Mouse (Mus musculus) embryonic facial prominence, embryonic 15.5 days (tissue): Measurements from ENCODE around the gene Utp11. TPM values are rescaled to one million over a fixed set of nuclear protein-coding genes. Genes with fewer than 3 reads are reported as not detected.
A peak's percentile ranks its signal among the peaks of the same experiment; 100 is the strongest.

Source experiments
- ATAC-seq: fragments of 200-750 bp; cut with Nextera tagmentation; 2 replicates; pipeline ENCODE4 v1.8.0; 2017; ENCODE audit warnings: low read depth, moderate TSS enrichment; ENCODE audit not compliant: insufficient number of reproducible peaks, low FRiP score, low TSS enrichment
- H3K27ac ChIP-seq: fragments of 300-500 bp; sonication (generic); replicated peaks from 2 replicates; pipeline ENCODE4 v1.5.1; 2015; ENCODE audit warnings: mild to moderate bottlenecking, inconsistent platforms
- H3K27me3 ChIP-seq: fragments of 300-500 bp; sonication (generic); 2 replicates; pipeline ENCODE4 v1.6.1; 2015; ENCODE audit warnings: inconsistent platforms
- H3K36me3 ChIP-seq: fragments of 300-500 bp; sonication (generic); 2 replicates; pipeline ENCODE4 v1.6.1; 2015; ENCODE audit warnings: mild to moderate bottlenecking, inconsistent platforms
- H3K4me1 ChIP-seq: fragments of 300-500 bp; sonication (generic); 2 replicates; pipeline ENCODE4 v1.6.1; 2015; ENCODE audit warnings: inconsistent platforms
- H3K4me2 ChIP-seq: fragments of 300-500 bp; sonication (generic); replicated peaks from 2 replicates; pipeline ENCODE4 v1.6.1; 2015; ENCODE audit warnings: mild to moderate bottlenecking, inconsistent platforms
- H3K4me3 ChIP-seq: fragments of 300-500 bp; sonication (generic); replicated peaks from 2 replicates; pipeline ENCODE4 v1.5.1; 2015; ENCODE audit warnings: mild to moderate bottlenecking, inconsistent platforms
- H3K9ac ChIP-seq: fragments of 300-500 bp; sonication (generic); 2 replicates; pipeline ENCODE4 v1.6.1; 2015; ENCODE audit warnings: inconsistent platforms
- H3K9me3 ChIP-seq: fragments of 300-500 bp; sonication (generic); replicated peaks from 2 replicates; pipeline ENCODE4 v1.6.1; 2016; ENCODE audit warnings: inconsistent platforms
- WGBS: fragments of 180-500 bp; shearing (Covaris S2); methylation state at CpG from one replicate; pipeline ENCODE4 v1.1.7; 2015; 5-methylcytosine and 5-hydroxymethylcytosine counted together
- microRNA counts: library from miRNA; unstranded; fragments of <30 nt; microRNA quantifications from one replicate; lab custom pipeline; 2016
- microRNA-seq: library from miRNA; unstranded; fragments of <30 nt; microRNA quantifications from one replicate; pipeline ENCODE4, GENCODE M21; 2016; ENCODE audit warnings: borderline number of aligned reads
- polyA plus RNA-seq: library from polyadenylated mRNA; unstranded; fragments of >200 nt; fragmentation: Nextera tagmentation; extraction: Ambion mirVana; gene quantifications from 2 replicates; pipeline ENCODE4 v1.2.1, GENCODE M21; 2015

Utp11 gene
- polyA plus RNA-seq, 1 experiment from 2014 or later = 71.3 TPM

GRCm38 (mm10) chr4:124652886-124653285 is 40.5 kb downstream of the Utp11 start:
- no peak overlapping the region for H3K4me2 ChIP-seq
- no peak for ATAC-seq
- H3K4me1 ChIP-seq = peaks cover 17% of the 10 kb centered on the region
- H3K9ac ChIP-seq = no peak overlapping the region
- no peaks in the 10 kb centered on the region for H3K36me3 ChIP-seq
- 6% methylated on average over 9 of the region's 9 CpGs for WGBS
- H3K27me3 ChIP-seq = peaks cover 60% of the 10 kb centered on the region
- no peak overlapping the region for H3K27ac ChIP-seq
- H3K9me3 ChIP-seq = no peaks in the 10 kb centered on the region
- H3K4me3 ChIP-seq = no peak overlapping the region

DNA sequence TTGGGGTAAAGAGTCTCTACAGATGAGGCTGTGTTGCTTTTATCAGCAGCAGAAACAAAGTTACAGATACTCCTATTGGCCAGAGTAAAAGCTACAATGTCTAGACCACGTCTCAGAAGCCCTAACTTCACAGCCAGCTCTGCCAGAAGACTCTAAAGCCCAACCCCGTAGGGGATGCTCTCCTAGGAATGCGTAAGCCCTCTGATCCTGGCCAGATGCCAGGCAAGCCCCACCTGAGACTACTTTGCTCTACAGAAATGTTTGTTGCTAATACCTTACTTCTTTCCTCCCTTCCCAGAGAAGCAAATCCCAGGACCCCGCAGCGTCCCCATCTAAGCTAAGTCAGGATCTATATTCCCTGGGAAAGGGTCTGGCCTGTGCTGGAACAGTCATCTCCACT is 45.5 kb downstream of the Utp11 start:
- Histone ChIP-seq H3K4me1 (peaks cover 10% of the 10 kb centered on the region; the same call in 1 of the 2 replicates), H3K27me3 (peaks cover 14% of the 10 kb centered on the region), H3K9ac (no peak overlapping the region), H3K36me3 (no peaks in the 10 kb centered on the region), H3K4me2 (no peak overlapping the region), H3K27ac (no peak overlapping the region), H3K4me3 (no peak overlapping the region), H3K9me3 (no peaks in the 10 kb centered on the region)
- WGBS = 33% methylated on average over 5 of the region's 5 CpGs
- no peak for ATAC-seq

DNA sequence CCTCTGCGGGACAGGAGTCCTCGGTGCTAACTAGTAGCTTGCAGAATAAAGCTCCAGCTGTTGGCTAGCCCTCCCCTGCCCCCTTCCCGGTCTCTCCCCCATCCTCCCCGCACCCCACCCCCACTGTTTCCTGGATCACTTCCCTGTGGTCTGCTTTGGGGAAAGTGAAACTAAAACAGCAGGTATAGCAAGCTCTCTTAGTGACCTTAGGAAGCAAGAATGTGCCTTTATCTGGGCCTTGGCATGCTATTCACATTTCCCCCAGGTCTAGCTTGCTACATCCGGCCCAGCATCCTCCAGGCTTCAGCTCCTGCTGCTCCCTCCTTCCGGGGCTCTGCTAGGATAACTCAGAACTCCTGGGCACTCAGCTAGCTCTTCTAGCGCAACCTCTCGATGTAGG is 46.8 kb downstream of the Utp11 start:
- H3K27me3 ChIP-seq = peaks cover 8% of the 10 kb centered on the region; the same call in 1 of the 2 replicates
- no peaks in the 10 kb centered on the region for H3K9me3 ChIP-seq
- ATAC-seq = peak; percentile 43; the same call in 1 of the 2 replicates
- WGBS = 10% methylated on average over 8 of the region's 8 CpGs
- H3K4me3 ChIP-seq = no peak overlapping the region
- H3K4me1 ChIP-seq = peaks cover 10% of the 10 kb centered on the region; the same call in 1 of the 2 replicates
- no peak overlapping the region for H3K9ac ChIP-seq
- peak overlapping the region; percentile 15 for H3K4me2 ChIP-seq
- no peaks in the 10 kb centered on the region for H3K36me3 ChIP-seq
- H3K27ac ChIP-seq = no peak overlapping the region

DNA sequence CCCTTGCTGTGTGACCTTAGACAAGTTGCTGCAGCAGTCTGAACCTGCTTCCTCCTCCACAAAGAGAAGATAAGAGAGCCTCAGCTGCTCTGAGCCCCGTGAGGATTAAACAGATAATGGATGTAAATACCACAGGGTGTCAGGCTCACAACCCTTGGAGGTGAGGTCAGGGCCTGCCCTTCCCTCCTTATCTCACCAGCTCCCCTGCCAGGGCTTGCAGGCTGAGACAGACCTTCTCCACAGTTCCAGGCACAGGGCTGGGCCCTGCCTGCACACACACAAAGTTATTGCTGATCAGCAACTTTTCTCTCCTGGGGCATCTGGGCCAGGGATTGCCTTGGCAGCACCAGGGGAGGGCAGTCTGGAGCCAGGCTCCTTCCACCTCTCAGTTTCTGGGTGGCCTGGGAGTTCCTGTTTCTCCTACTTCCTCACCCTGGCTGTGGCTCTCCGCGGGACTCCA is 48.4 kb downstream of the Utp11 start:
- H3K9ac ChIP-seq = no peak overlapping the region
- H3K4me3 ChIP-seq = no peak overlapping the region
- 28% methylated on average over 3 of the region's 3 CpGs for whole genome bisulfite sequencing
- no peak for ATAC-seq
- H3K4me2 ChIP-seq = no peak overlapping the region
- H3K4me1 ChIP-seq = peaks cover 10% of the 10 kb centered on the region; the same call in 1 of the 2 replicates
- no peaks in the 10 kb centered on the region for H3K9me3 ChIP-seq
- no peaks in the 10 kb centered on the region for H3K36me3 ChIP-seq
- peaks cover 8% of the 10 kb centered on the region; the same call in 1 of the 2 replicates for H3K27me3 ChIP-seq
- H3K27ac ChIP-seq = no peak overlapping the region

DNA sequence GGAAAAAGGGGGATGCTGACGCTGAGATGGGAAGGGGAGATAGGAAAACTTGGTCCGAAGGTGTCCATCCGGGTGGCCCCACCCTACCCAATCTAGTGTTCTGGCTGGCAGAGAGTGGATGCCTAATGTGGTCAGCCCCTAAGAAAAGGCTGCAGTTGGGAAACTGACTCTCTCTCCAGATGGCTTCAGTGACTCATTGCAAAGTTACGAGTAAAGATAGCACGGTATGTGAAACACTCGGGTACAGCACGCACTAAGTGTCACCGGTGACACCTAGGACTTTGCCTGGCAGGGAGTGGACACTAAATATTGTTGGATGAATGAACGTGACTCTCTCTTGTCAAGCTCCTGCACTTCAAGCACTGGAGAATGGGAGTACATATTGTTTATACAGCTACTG is 49.5 kb downstream of the Utp11 start:
- Histone ChIP-seq H3K4me1 (peaks cover 10% of the 10 kb centered on the region; the same call in 1 of the 2 replicates), H3K4me2 (no peak overlapping the region), H3K27ac (no peak overlapping the region), H3K36me3 (no peaks in the 10 kb centered on the region), H3K9me3 (no peaks in the 10 kb centered on the region), H3K4me3 (no peak overlapping the region), H3K9ac (no peak overlapping the region), H3K27me3 (peaks cover 10% of the 10 kb centered on the region; the same call in 1 of the 2 replicates)
- no peak for ATAC-seq
- 85% methylated on average over 9 of the region's 9 CpGs for WGBS

GRCm38 (mm10) chr4:124639715-124640114 is 53.7 kb downstream of the Utp11 start:
- H3K36me3 ChIP-seq = no peaks in the 10 kb centered on the region
- no peak overlapping the region for H3K4me3 ChIP-seq
- H3K9me3 ChIP-seq = no peaks in the 10 kb centered on the region
- H3K27ac ChIP-seq = no peak overlapping the region
- H3K9ac ChIP-seq = no peak overlapping the region
- 21% methylated on average over 12 of the region's 12 CpGs for WGBS
- peaks cover 11% of the 10 kb centered on the region for H3K27me3 ChIP-seq
- no peaks in the 10 kb centered on the region for H3K4me1 ChIP-seq
- H3K4me2 ChIP-seq = no peak overlapping the region
- no peak for ATAC-seq

- no peak overlapping the region for H3K4me3 ChIP-seq
- no peak overlapping the region for H3K4me2 ChIP-seq
- WGBS = 3% methylated on average over 9 of the region's 9 CpGs
- no peaks in the 10 kb centered on the region for H3K36me3 ChIP-seq
- no peaks in the 10 kb centered on the region for H3K4me1 ChIP-seq
- H3K27me3 ChIP-seq = peaks cover 11% of the 10 kb centered on the region
- H3K27ac ChIP-seq = no peak overlapping the region
- no peak overlapping the region for H3K9ac ChIP-seq
- no peak for ATAC-seq
- no peaks in the 10 kb centered on the region for H3K9me3 ChIP-seq
Measured at GRCm38 (mm10) chr4:124633281-124633680, 60.1 kb downstream of the Utp11 start.

DNA sequence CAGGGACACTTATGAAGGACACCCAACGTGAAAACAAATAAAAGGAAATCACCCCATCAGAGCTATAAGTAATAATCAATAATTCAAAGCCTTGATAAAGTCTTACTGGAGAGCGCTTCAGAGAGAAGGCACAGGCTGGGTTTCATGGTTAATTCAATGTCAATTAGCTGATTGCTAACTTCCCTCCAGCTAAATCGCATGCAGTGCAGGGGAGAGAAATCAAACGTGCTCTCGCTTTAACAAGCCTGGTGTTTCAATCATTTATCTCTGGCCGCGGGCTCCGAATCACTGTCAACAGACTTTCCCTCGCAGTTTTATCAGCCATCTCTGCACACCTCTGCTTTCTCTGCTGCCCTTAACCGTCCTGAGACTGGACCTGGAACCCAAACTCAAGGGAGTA is 60.5 kb downstream of the Utp11 start:
- Histone ChIP-seq H3K9ac (no peak overlapping the region), H3K4me2 (no peak overlapping the region), H3K4me3 (no peak overlapping the region), H3K4me1 (no peaks in the 10 kb centered on the region), H3K27ac (no peak overlapping the region), H3K9me3 (no peaks in the 10 kb centered on the region), H3K36me3 (no peaks in the 10 kb centered on the region), H3K27me3 (peaks cover 11% of the 10 kb centered on the region)
- WGBS = 63% methylated on average over 10 of the region's 10 CpGs
- no peak for ATAC-seq

GRCm38 (mm10) chr4:124631456-124631855 is 61.9 kb downstream of the Utp11 start:
- Histone ChIP-seq H3K9ac (no peak overlapping the region), H3K36me3 (no peaks in the 10 kb centered on the region), H3K9me3 (no peaks in the 10 kb centered on the region), H3K4me3 (no peak overlapping the region), H3K27ac (no peak overlapping the region), H3K4me2 (no peak overlapping the region), H3K27me3 (peaks cover 6% of the 10 kb centered on the region; the same call in 1 of the 2 replicates), H3K4me1 (no peaks in the 10 kb centered on the region)
- WGBS = 55% methylated on average over 4 of the region's 4 CpGs
- no peak for ATAC-seq

MicroRNAs encoded within 50 kb of the gene (microRNA counts, 519-probe panel; counts per million panel counts)
- microRNA mmu-miR-697 (lab: Ali Mortazavi, UCI) = not detected

Small RNAs within 50 kb of the gene (microRNA-seq; reads per million reads assigned to microRNA genes)
- gene Gm24721 = not detected
- gene Mir697 = not detected

Other genes starting within 250 kb of the Utp11 start
- 0.25 and 0.66 TPM in 2 replicates for gene 3100002H09Rik, start 82.8 kb downstream of the Utp11 start, polyA plus RNA-seq
- gene Pou3f1, start 36.8 kb downstream of the Utp11 start, polyA plus RNA-seq = 4.4 and 4.9 TPM in 2 replicates
- 17.3 and 17.8 TPM in 2 replicates for gene Fhl3, start 7.1 kb upstream of the Utp11 start, polyA plus RNA-seq
- gene Sf3a3, start 21.2 kb upstream of the Utp11 start, polyA plus RNA-seq = 138 and 141 TPM in 2 replicates
- 29.2 and 30.9 TPM in 2 replicates for gene Inpp5b, start 48.2 kb upstream of the Utp11 start, polyA plus RNA-seq
- gene Mtf1, start 108.5 kb upstream of the Utp11 start, polyA plus RNA-seq = 10.9 and 11.2 TPM in 2 replicates
- gene Yrdc, start 157.1 kb upstream of the Utp11 start, polyA plus RNA-seq = 37.3 and 37.6 TPM in 2 replicates
- gene 1110065P20Rik, start 157.6 kb upstream of the Utp11 start, polyA plus RNA-seq = 57.9 and 59.1 TPM in 2 replicates
- 1.2 and 1.5 TPM in 2 replicates for gene Maneal, start 168.6 kb upstream of the Utp11 start, polyA plus RNA-seq
- 0.04 and 0.09 TPM in 2 replicates for gene Epha10, start 187.3 kb upstream of the Utp11 start, polyA plus RNA-seq
- 12.4 and 16.7 TPM in 2 replicates for gene 9930104L06Rik, start 243.4 kb upstream of the Utp11 start, polyA plus RNA-seq
- 100.0 and 102 TPM in 2 replicates for gene Cdca8, start 245.7 kb upstream of the Utp11 start, polyA plus RNA-seq